Mouse (Mus musculus): ENCODE data around the gene Tomm20. TPM values are rescaled to one million over a fixed set of nuclear protein-coding genes. Genes with fewer than 3 reads are reported as not detected.
A peak's percentile ranks its signal among the peaks of the same experiment; 100 is the strongest.

The Tomm20 gene
- polyA plus RNA-seq, 1 experiment from 2014 or later = 329 TPM

- Histone ChIP-seq H3K27ac (ENCODE audit: low read length) (no peak overlapping the region), H3K36me3 (ENCODE audit: control insufficient read depth, insufficient read depth, low read length) (no peaks in the 10 kb centered on the region), H3K4me3 (ENCODE audit: low read length) (no peak overlapping the region), H3K4me2 (ENCODE audit: low read depth, low read length) (no peak overlapping the region), H3K27me3 (replicated peaks; ENCODE audit: control insufficient read depth, insufficient read depth, low read length) (no peaks in the 10 kb centered on the region), H3K9ac (ENCODE audit: low read depth, low read length) (no peak overlapping the region), H3K4me1 (ENCODE audit: control insufficient read depth, insufficient read depth, low read length) (peaks cover 7% of the 10 kb centered on the region; the same call in 1 of the 2 replicates), H3K9me3 (ENCODE audit: control insufficient read depth, low read length) (no peaks in the 10 kb centered on the region)
- ATAC-seq = no peak
- whole genome bisulfite sequencing = 92% methylated on average over 6 of the region's 6 CpGs
These were observed 22.5 kb upstream of the Tomm20 start for GRCm38 (mm10) chr8:126968107-126968506.

GRCm38 (mm10) chr8:126965246-126965645 lies 19.6 kb upstream of the Tomm20 start:
- ATAC-seq = no peak
- Histone ChIP-seq H3K4me1 (ENCODE audit: control insufficient read depth, insufficient read depth, low read length) (peaks cover 7% of the 10 kb centered on the region; the same call in 1 of the 2 replicates), H3K27me3 (replicated peaks; ENCODE audit: control insufficient read depth, insufficient read depth, low read length) (no peaks in the 10 kb centered on the region), H3K4me3 (ENCODE audit: low read length) (no peak overlapping the region), H3K9me3 (ENCODE audit: control insufficient read depth, low read length) (no peaks in the 10 kb centered on the region), H3K4me2 (ENCODE audit: low read depth, low read length) (no peak overlapping the region), H3K36me3 (ENCODE audit: control insufficient read depth, insufficient read depth, low read length) (no peaks in the 10 kb centered on the region), H3K9ac (ENCODE audit: low read depth, low read length) (no peak overlapping the region), H3K27ac (ENCODE audit: low read length) (no peak overlapping the region)
- WGBS = 81% methylated on average over 6 of the region's 6 CpGs

- no peak for ATAC-seq
- 90% methylated on average over 1 of the region's 1 CpGs for WGBS
- Histone ChIP-seq H3K27ac (ENCODE audit: low read length) (no peak overlapping the region), H3K4me3 (ENCODE audit: low read length) (no peak overlapping the region), H3K4me2 (ENCODE audit: low read depth, low read length) (no peak overlapping the region), H3K4me1 (ENCODE audit: control insufficient read depth, insufficient read depth, low read length) (no peaks in the 10 kb centered on the region), H3K9ac (ENCODE audit: low read depth, low read length) (no peak overlapping the region), H3K27me3 (replicated peaks; ENCODE audit: control insufficient read depth, insufficient read depth, low read length) (no peaks in the 10 kb centered on the region), H3K36me3 (ENCODE audit: control insufficient read depth, insufficient read depth, low read length) (no peaks in the 10 kb centered on the region), H3K9me3 (ENCODE audit: control insufficient read depth, low read length) (no peaks in the 10 kb centered on the region)
These were observed 17.2 kb upstream of the Tomm20 start for GRCm38 (mm10) chr8:126962871-126963270.

GRCm38 (mm10) chr8:126961516-126961915 lies 15.9 kb upstream of the Tomm20 start:
- Histone ChIP-seq H3K4me3 (ENCODE audit: low read length) (no peak overlapping the region), H3K27me3 (replicated peaks; ENCODE audit: control insufficient read depth, insufficient read depth, low read length) (no peaks in the 10 kb centered on the region), H3K9me3 (ENCODE audit: control insufficient read depth, low read length) (no peaks in the 10 kb centered on the region), H3K36me3 (ENCODE audit: control insufficient read depth, insufficient read depth, low read length) (no peaks in the 10 kb centered on the region), H3K4me2 (ENCODE audit: low read depth, low read length) (no peak overlapping the region), H3K4me1 (ENCODE audit: control insufficient read depth, insufficient read depth, low read length) (no peaks in the 10 kb centered on the region), H3K27ac (ENCODE audit: low read length) (no peak overlapping the region), H3K9ac (ENCODE audit: low read depth, low read length) (no peak overlapping the region)
- no peak for ATAC-seq
- 93% methylated on average over 3 of the region's 3 CpGs for WGBS

- peaks cover 12% of the 10 kb centered on the region for H3K36me3 ChIP-seq (ENCODE audit: control insufficient read depth, insufficient read depth, low read length)
- no peaks in the 10 kb centered on the region for H3K4me1 ChIP-seq (ENCODE audit: control insufficient read depth, insufficient read depth, low read length)
- no peak overlapping the region for H3K4me2 ChIP-seq (ENCODE audit: low read depth, low read length)
- no peaks in the 10 kb centered on the region for H3K27me3 ChIP-seq (replicated peaks; ENCODE audit: control insufficient read depth, insufficient read depth, low read length)
- no peak overlapping the region for H3K9ac ChIP-seq (ENCODE audit: low read depth, low read length)
- no peaks in the 10 kb centered on the region for H3K9me3 ChIP-seq (ENCODE audit: control insufficient read depth, low read length)
- 77% methylated on average over 11 of the region's 11 CpGs for WGBS
- peak overlapping the region; percentile 84 for H3K27ac ChIP-seq (ENCODE audit: low read length)
- peak; percentile 91 for ATAC-seq
- no peak overlapping the region for H3K4me3 ChIP-seq (ENCODE audit: low read length)
These were observed 6.4 kb upstream of the Tomm20 start for GRCm38 (mm10) chr8:126951900-126952636.

GRCm38 (mm10) chr8:126949527-126949926 lies 3.9 kb upstream of the Tomm20 start:
- peaks cover 12% of the 10 kb centered on the region for H3K36me3 ChIP-seq (ENCODE audit: control insufficient read depth, insufficient read depth, low read length)
- 80% methylated on average over 2 of the region's 2 CpGs for WGBS
- no peaks in the 10 kb centered on the region for H3K27me3 ChIP-seq (replicated peaks; ENCODE audit: control insufficient read depth, insufficient read depth, low read length)
- no peak overlapping the region for H3K9ac ChIP-seq (ENCODE audit: low read depth, low read length)
- no peaks in the 10 kb centered on the region; the same call in 1 of the 2 replicates for H3K4me1 ChIP-seq (ENCODE audit: control insufficient read depth, insufficient read depth, low read length)
- no peaks in the 10 kb centered on the region for H3K9me3 ChIP-seq (ENCODE audit: control insufficient read depth, low read length)
- H3K4me2 ChIP-seq (ENCODE audit: low read depth, low read length) = no peak overlapping the region
- H3K27ac ChIP-seq (ENCODE audit: low read length) = no peak overlapping the region
- no peak overlapping the region for H3K4me3 ChIP-seq (ENCODE audit: low read length)
- ATAC-seq = no peak

GRCm38 (mm10) chr8:126946444-126946843 lies 800 bp upstream of the Tomm20 start:
- H3K9me3 ChIP-seq (ENCODE audit: control insufficient read depth, low read length) = no peaks in the 10 kb centered on the region
- H3K9ac ChIP-seq (ENCODE audit: low read depth, low read length) = no peak overlapping the region
- 81% methylated on average over 7 of the region's 7 CpGs for WGBS
- H3K4me2 ChIP-seq (ENCODE audit: low read depth, low read length) = no peak overlapping the region
- peaks cover 10% of the 10 kb centered on the region for H3K4me1 ChIP-seq (ENCODE audit: control insufficient read depth, insufficient read depth, low read length)
- ATAC-seq = no peak
- H3K36me3 ChIP-seq (ENCODE audit: control insufficient read depth, insufficient read depth, low read length) = peaks cover 7% of the 10 kb centered on the region
- no peak overlapping the region for H3K4me3 ChIP-seq (ENCODE audit: low read length)
- no peaks in the 10 kb centered on the region for H3K27me3 ChIP-seq (replicated peaks; ENCODE audit: control insufficient read depth, insufficient read depth, low read length)
- H3K27ac ChIP-seq (ENCODE audit: low read length) = peak overlapping the region; percentile 62; the same call in 1 of the 2 replicates

- ATAC-seq = peak; percentile 72
- under 1% methylated on average over 46 of the region's 46 CpGs for WGBS
- Histone ChIP-seq H3K36me3 (ENCODE audit: control insufficient read depth, insufficient read depth, low read length) (peaks cover 4% of the 10 kb centered on the region; the same call in 1 of the 2 replicates), H3K9ac (ENCODE audit: low read depth, low read length) (peak overlapping the region; percentile 95), H3K4me1 (ENCODE audit: control insufficient read depth, insufficient read depth, low read length) (peaks cover 10% of the 10 kb centered on the region), H3K27ac (ENCODE audit: low read length) (peak overlapping the region; percentile 86), H3K4me2 (ENCODE audit: low read depth, low read length) (peak overlapping the region; percentile 73), H3K4me3 (ENCODE audit: low read length) (peak overlapping the region; percentile 90), H3K27me3 (replicated peaks; ENCODE audit: control insufficient read depth, insufficient read depth, low read length) (no peaks in the 10 kb centered on the region), H3K9me3 (ENCODE audit: control insufficient read depth, low read length) (no peaks in the 10 kb centered on the region)
These were observed 608 bp downstream of the Tomm20 start for GRCm38 (mm10) chr8:126944781-126945691.

GRCm38 (mm10) chr8:126943565-126943964 lies 2.1 kb downstream of the Tomm20 start:
- peak overlapping the region; percentile 27; the same call in 1 of the 2 replicates for H3K9ac ChIP-seq (ENCODE audit: low read depth, low read length)
- H3K27me3 ChIP-seq (replicated peaks; ENCODE audit: control insufficient read depth, insufficient read depth, low read length) = no peaks in the 10 kb centered on the region
- H3K36me3 ChIP-seq (ENCODE audit: control insufficient read depth, insufficient read depth, low read length) = no peaks in the 10 kb centered on the region
- H3K4me2 ChIP-seq (ENCODE audit: low read depth, low read length) = peak overlapping the region; percentile 73
- no peaks in the 10 kb centered on the region for H3K9me3 ChIP-seq (ENCODE audit: control insufficient read depth, low read length)
- ATAC-seq = no peak
- H3K4me1 ChIP-seq (ENCODE audit: control insufficient read depth, insufficient read depth, low read length) = peaks cover 10% of the 10 kb centered on the region
- peak overlapping the region; percentile 33 for H3K27ac ChIP-seq (ENCODE audit: low read length)
- peak overlapping the region; percentile 90 for H3K4me3 ChIP-seq (ENCODE audit: low read length)
- 85% methylated on average over 7 of the region's 7 CpGs for WGBS

Measured in intestine, embryonic 16.5 days (tissue).